Mouse (Mus musculus): ENCODE results near the gene AA467197. TPM values are rescaled to one million over a fixed set of nuclear protein-coding genes. Genes with fewer than 3 reads are reported as not detected.

AA467197 gene
- total and polyA plus RNA-seq, 3 experiments: 3.1 to 30.4 (median 6.4) TPM

GRCm38 (mm10) chr2:122681379-122682137 is 44.8 kb downstream of the AA467197 start:
- H3K79me2 ChIP-seq (replicated peaks; ENCODE audit: control insufficient read depth, extremely low read depth, insufficient read depth, poor library complexity, severe bottlenecking): no peaks in the 10 kb centered on the region
- no peak overlapping the region for H3K4me3 ChIP-seq (replicated peaks in 1 of 3; ENCODE audit: low read depth in 2 of 3, low read length in 2 of 3, poor library complexity in 1 of 3)
- H3K36me3 ChIP-seq (replicated peaks in 1 of 2; ENCODE audit: control insufficient read depth in 1 of 2, insufficient read depth in 1 of 2, low read length in 1 of 2): peaks cover 4 to 9% of the 10 kb centered on the region in 2 experiments
- TF ChIP-seq ZC3H11A (IDR thresholded peaks at IDR 0.05; ENCODE audit: low read depth, low read length) (no peak), JUND (conservative IDR thresholded peaks at IDR 0.05; ENCODE audit: low read depth, low read length) (no peak), MAZ (IDR thresholded peaks at IDR 0.05; ENCODE audit: low read depth, low read length) (no peak), ZKSCAN1 (IDR thresholded peaks at IDR 0.05; ENCODE audit: borderline replicate concordance, low read depth, low read length) (no peak), BHLHE40 (IDR thresholded peaks at IDR 0.05; ENCODE audit: low read depth, low read length) (no peak), IRF4 (IDR thresholded peaks at IDR 0.05; ENCODE audit: low read depth, low read length) (no peak), USF1 (IDR thresholded peaks at IDR 0.05; ENCODE audit: low read depth, low read length) (no peak), E2F4 (IDR thresholded peaks at IDR 0.05; ENCODE audit: insufficient replicate concordance, low read depth, low read length) (no peak), SMC3 (IDR thresholded peaks at IDR 0.05; ENCODE audit: low read depth, low read length) (no peak), MXI1 (IDR thresholded peaks at IDR 0.05; ENCODE audit: low read depth, low read length) (no peak), POLR2AphosphoS2 (IDR thresholded peaks at IDR 0.05; ENCODE audit: low read depth, low read length) (no peak), SIN3A (IDR thresholded peaks at IDR 0.05; ENCODE audit: low read length) (no peak), POLR2A (IDR thresholded peaks at IDR 0.05; ENCODE audit: low read depth, low read length) (no peak), NELFE (IDR thresholded peaks at IDR 0.05; ENCODE audit: low read depth, low read length) (no peak), USF2 (conservative IDR thresholded peaks at IDR 0.05; ENCODE audit: low read depth, low read length) (no peak), ELF1 (IDR thresholded peaks at IDR 0.05; ENCODE audit: low read depth, low read length) (no peak), ZNF384 (IDR thresholded peaks at IDR 0.05; ENCODE audit: low read depth, low read length) (no peak), RAD21 (IDR thresholded peaks at IDR 0.05; ENCODE audit: low read depth, low read length) (no peak), CHD2 (IDR thresholded peaks at IDR 0.05; ENCODE audit: low read length) (no peak), MAX (IDR thresholded peaks at IDR 0.05; ENCODE audit: low read length) (no peak)
- no peak for DNase-seq (ENCODE audit: extremely low read depth)
- H3K4me2 ChIP-seq (ENCODE audit: insufficient read depth, low read depth, poor library complexity, severe bottlenecking): no peak overlapping the region
- no peak overlapping the region for H3K9ac ChIP-seq (ENCODE audit: insufficient read depth, low read depth)
- H3K27me3 ChIP-seq (replicated peaks): no peaks in the 10 kb centered on the region
- no peaks in the 10 kb centered on the region for H3K9me3 ChIP-seq (replicated peaks; ENCODE audit: low read length)
- in situ Hi-C loops (cut with MboI; ENCODE audit: low pct_ligation_motif_present, low pct_unique_long_range_greater_than_20kb, low sequenced_read_pairs) (no loop called here), dilution Hi-C loops (cut with MboI; ENCODE audit: extremely low pct_ligation_motif_present, extremely low pct_unique_long_range_greater_than_20kb, low sequenced_read_pairs) (no loop called here)
- no peaks in the 10 kb centered on the region for H3K4me1 ChIP-seq (ENCODE audit: control insufficient read depth in 1 of 2, insufficient read depth in 2 of 2)
- no peak overlapping the region for H3K27ac ChIP-seq (ENCODE audit: insufficient read depth, low read depth)

- no peak for TF ChIP-seq SIN3A (IDR thresholded peaks at IDR 0.05; ENCODE audit: low read length)
- no peak for TF ChIP-seq MYC (IDR thresholded peaks at IDR 0.05; ENCODE audit: low read depth, low read length)
- TF ChIP-seq CHD2 (IDR thresholded peaks at IDR 0.05; ENCODE audit: low read length): no peak
- no peak for TF ChIP-seq POLR2A (IDR thresholded peaks at IDR 0.05; ENCODE audit: low read depth, low read length)
- TF ChIP-seq ZKSCAN1 (IDR thresholded peaks at IDR 0.05; ENCODE audit: borderline replicate concordance, low read depth, low read length): no peak
- TF ChIP-seq ETS1 (conservative IDR thresholded peaks at IDR 0.05; ENCODE audit: low read depth, low read length): no peak
- no peak for TF ChIP-seq MAFK (IDR thresholded peaks at IDR 0.05; ENCODE audit: insufficient replicate concordance, low read length)
- TF ChIP-seq RAD21 (IDR thresholded peaks at IDR 0.05; ENCODE audit: low read depth, low read length): no peak
- TF ChIP-seq IRF4 (IDR thresholded peaks at IDR 0.05; ENCODE audit: low read depth, low read length): no peak
- no peak for TF ChIP-seq MAZ (IDR thresholded peaks at IDR 0.05; ENCODE audit: low read depth, low read length)
- no peak for TF ChIP-seq GABPA (IDR thresholded peaks at IDR 0.05; ENCODE audit: insufficient replicate concordance, low read depth, low read length)
- no peak for TF ChIP-seq CHD1 (IDR thresholded peaks at IDR 0.05; ENCODE audit: low read depth, low read length)
- TF ChIP-seq NRF1 (IDR thresholded peaks at IDR 0.05; ENCODE audit: low read depth, low read length): no peak
- no peak for TF ChIP-seq USF1 (IDR thresholded peaks at IDR 0.05; ENCODE audit: low read depth, low read length)
- TF ChIP-seq TCF12 (IDR thresholded peaks at IDR 0.05; ENCODE audit: low read depth, low read length): no peak
- TF ChIP-seq MAX (IDR thresholded peaks at IDR 0.05; ENCODE audit: low read length): no peak
- TF ChIP-seq ZMIZ1 (IDR thresholded peaks at IDR 0.05; ENCODE audit: low read depth, low read length): no peak
- no peak for TF ChIP-seq MXI1 (IDR thresholded peaks at IDR 0.05; ENCODE audit: low read depth, low read length)
- TF ChIP-seq UBTF (IDR thresholded peaks at IDR 0.05; ENCODE audit: low read depth, low read length): no peak
- no peaks in the 10 kb centered on the region for H3K9me3 ChIP-seq (replicated peaks; ENCODE audit: low read length)
- no peak overlapping the region for H3K27ac ChIP-seq (ENCODE audit: insufficient read depth, low read depth)
- dilution Hi-C loops (cut with MboI; ENCODE audit: extremely low pct_ligation_motif_present, extremely low pct_unique_long_range_greater_than_20kb, low sequenced_read_pairs) (no loop called here), in situ Hi-C loops (cut with MboI; ENCODE audit: low pct_ligation_motif_present, low pct_unique_long_range_greater_than_20kb, low sequenced_read_pairs) (no loop called here)
- H3K9ac ChIP-seq (ENCODE audit: insufficient read depth, low read depth): no peak overlapping the region
- H3K4me3 ChIP-seq (replicated peaks in 1 of 3; ENCODE audit: low read depth in 2 of 3, low read length in 2 of 3, poor library complexity in 1 of 3): no peak overlapping the region
- H3K4me1 ChIP-seq (ENCODE audit: control insufficient read depth in 1 of 2, insufficient read depth in 2 of 2): no peaks in the 10 kb centered on the region
- H3K4me2 ChIP-seq (ENCODE audit: insufficient read depth, low read depth, poor library complexity, severe bottlenecking): no peak overlapping the region
- no peaks in the 10 kb centered on the region for H3K79me2 ChIP-seq (replicated peaks; ENCODE audit: control insufficient read depth, extremely low read depth, insufficient read depth, poor library complexity, severe bottlenecking)
- DNase-seq (ENCODE audit: extremely low read depth): no peak
- peaks cover 7 to 12% of the 10 kb centered on the region in 2 experiments for H3K36me3 ChIP-seq (replicated peaks in 1 of 2; ENCODE audit: control insufficient read depth in 1 of 2, insufficient read depth in 1 of 2, low read length in 1 of 2)
- no peaks in the 10 kb centered on the region for H3K27me3 ChIP-seq (replicated peaks)
Observed at GRCm38 (mm10) chr2:122682520-122682919, 45.7 kb downstream of the AA467197 start.
